ENCODE assay signal across 9 mouse cellular contexts in genomic region chr2:167280090-167280985, GRCm38 (mm10). TPM values are rescaled to one million over a fixed set of nuclear protein-coding genes. Genes with fewer than 3 reads are reported as not detected.
DNase-seq lines count a peak whose midpoint lies in the region; ATAC-seq lines count a peak whose summit lies in the region.
"Had no signal": no experiment of that assay in that cellular context is flagged by ENCODE, and none has a peak within 500 bp of the region (broad histone marks: within the 10 kb centered on the region; RNA-seq: fewer than 3 reads in every experiment).

No protein-coding gene starts in this region.

- no peak overlapping the region for H3K4me2 ChIP-seq in hindbrain, embryonic 15.5 days
- H3K4me2 ChIP-seq: limb, embryonic 12.5 days had no signal

- peak; percentile 86 for DNase-seq in NIH3T3 (ENCODE audit: low read depth)
- peak; percentile 84 for DNase-seq in cerebellum, adult 9-11 months
- peak; percentile 60 to 81 for DNase-seq in frontal cortex, postnatal 10 days (ENCODE audit: low spot score in 2 of 2)
- peak; percentile 75 to 81 for DNase-seq in layer of hippocampus, postnatal 36 days
- DNase-seq in retina, postnatal 7 days (ENCODE audit: low read depth, low spot score): peak; percentile 53
- peak; percentile 69 for DNase-seq in urinary bladder, postnatal 14 days (ENCODE audit: low spot score)

- no peaks in the 10 kb centered on the region for H3K36me3 ChIP-seq in hindbrain, embryonic 15.5 days
- no peaks in the 10 kb centered on the region for H3K36me3 ChIP-seq in megakaryocyte, embryonic 14.5 days (replicated peaks; ENCODE audit: low read length)
- H3K36me3 ChIP-seq: limb, embryonic 12.5 days had no signal

- H3K9me3 ChIP-seq in hindbrain, embryonic 15.5 days: no peaks in the 10 kb centered on the region
- H3K9me3 ChIP-seq in megakaryocyte, embryonic 14.5 days: peaks cover 7% of the 10 kb centered on the region
- H3K9me3 ChIP-seq: limb, embryonic 12.5 days had no signal

- H3K4me3 ChIP-seq in hindbrain, embryonic 15.5 days: no peak overlapping the region
- H3K4me3 ChIP-seq in megakaryocyte, embryonic 14.5 days (replicated peaks): peak overlapping the region; percentile 44
- H3K4me3 ChIP-seq: limb, embryonic 12.5 days had no signal

- H3K4me1 ChIP-seq in hindbrain, embryonic 15.5 days (replicated peaks): 0 out of 2 replicates have a peak, but pooled peaks cover 3% of the 10 kb centered on the region
- peaks cover 16% of the 10 kb centered on the region for H3K4me1 ChIP-seq in megakaryocyte, embryonic 14.5 days
- H3K4me1 ChIP-seq: limb, embryonic 12.5 days had no signal

- no peak overlapping the region for H3K9ac ChIP-seq in hindbrain, embryonic 15.5 days
- H3K9ac ChIP-seq: limb, embryonic 12.5 days had no signal

- H3K27me3 ChIP-seq in hindbrain, embryonic 15.5 days: no peaks in the 10 kb centered on the region
- peaks cover 43% of the 10 kb centered on the region for H3K27me3 ChIP-seq in megakaryocyte, embryonic 14.5 days (replicated peaks)
- H3K27me3 ChIP-seq: limb, embryonic 12.5 days had no signal

- ATAC-seq in hindbrain, embryonic 15.5 days (ENCODE audit: low FRiP score, low read depth): peak; percentile 89

- no peak overlapping the region for H3K27ac ChIP-seq in hindbrain, embryonic 15.5 days (replicated peaks)
- H3K27ac ChIP-seq: limb, embryonic 12.5 days had no signal

- WGBS in hindbrain, embryonic 15.5 days: 45% methylated on average over 26 of the region's 26 CpGs

RNA-seq across cellular contexts. Expression of gene Ptgis, which starts 39.9 kb away (rescaled TPM):
- polyA plus RNA-seq in hindbrain, embryonic 15.5 days (2015; fragmentation: Nextera tagmentation; extraction: Ambion mirVana): 3.6 and 3.8 TPM in 2 replicates
- 1 to 10 TPM in 1 of 2 experiments, under 1 TPM in 1; 0.52 to 1.1 TPM for total RNA-seq in layer of hippocampus, postnatal 36 days (2021)
- not detected in 2 replicates for polyA plus RNA-seq in megakaryocyte, embryonic 14.5 days (2012; ENCODE audit: insufficient read depth, low replicate concordance)
